Mouse (Mus musculus) kidney, postnatal 4 days (tissue): Measurements from ENCODE around the gene Ints13.
"Not testable (repeated sequence)": the region's sequence is repeated elsewhere in the genome, so short reads cannot be mapped to it uniquely, and the experiment has no call there.

Source experiments
- DNase-seq, 2 experiments: peaks; one replicate each; pipeline ENCODE4 v3.0.0; 2021; ENCODE audit warnings: mixed read lengths in 2 of 2

Gene Ints13

DNA sequence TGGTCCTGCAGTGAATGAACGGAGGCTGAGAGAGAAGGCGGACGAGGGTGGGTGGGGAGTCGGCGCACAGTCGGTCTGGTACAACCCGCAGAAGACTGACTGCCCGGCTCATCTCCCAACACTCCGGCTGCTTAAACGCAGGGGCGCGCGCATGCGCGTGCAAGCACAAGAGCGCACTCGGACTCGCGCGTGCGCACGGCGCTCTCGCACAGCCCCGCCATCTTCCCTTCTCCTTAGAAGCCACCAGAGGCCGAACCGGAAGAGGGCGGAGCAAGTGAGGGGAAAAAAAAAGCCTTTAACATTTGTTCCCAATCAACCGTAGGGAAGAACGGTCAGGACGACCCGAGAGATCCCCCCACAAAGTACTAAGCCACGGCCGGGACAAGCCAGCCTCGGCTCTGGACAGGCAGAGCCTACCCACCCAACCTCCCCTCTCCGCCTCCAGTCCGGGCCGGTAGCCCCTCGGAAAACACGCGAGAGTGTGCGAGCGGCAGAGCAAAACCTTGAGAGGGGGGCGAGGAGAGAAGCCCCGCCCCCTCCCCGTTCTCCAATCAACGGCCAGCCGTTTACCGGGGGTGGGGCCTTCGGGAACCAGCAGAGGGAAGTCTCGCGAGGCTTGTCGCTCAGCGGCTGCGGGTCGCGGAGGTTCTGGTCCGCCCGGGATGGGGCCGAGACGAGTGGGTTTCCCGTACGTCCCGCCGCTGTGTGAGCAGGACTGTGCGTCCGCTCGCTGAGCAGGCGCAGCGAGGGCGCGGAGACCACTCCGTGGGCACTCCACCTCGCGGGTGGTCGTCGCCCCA lies at the start of gene Ints13:
Gene Ints13 (minus strand): TSS at position 526 of the 800 bp plus-strand sequence.
- peak; percentile 98 to 99 for DNase-seq

GRCm38 (mm10) chr6:146616670-146617069 lies 39.0 kb upstream of the Ints13 start:
- DNase-seq = no peak

DNA sequence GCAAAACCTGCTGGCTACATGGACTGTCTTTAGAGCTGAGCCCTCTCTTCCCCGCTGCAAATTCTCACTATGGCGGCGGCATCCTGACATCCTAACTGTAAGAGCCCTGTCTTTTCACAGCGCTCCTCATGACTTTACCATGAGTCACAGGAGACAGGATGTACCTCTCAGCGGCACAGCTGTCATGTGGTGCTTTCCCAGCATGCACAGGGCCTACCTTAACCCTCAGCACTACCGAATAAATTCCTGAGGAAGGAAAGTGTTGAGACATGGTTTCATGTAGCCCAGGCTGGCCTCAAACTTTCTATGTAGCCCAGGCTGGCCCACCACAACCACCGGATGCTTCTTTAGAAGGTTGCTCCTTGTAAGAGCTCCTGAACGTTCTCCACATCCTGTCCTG lies 38.3 kb upstream of the Ints13 start:
- no peak for DNase-seq

GRCm38 (mm10) chr6:146614541-146614940 lies 36.9 kb upstream of the Ints13 start:
- no peak for DNase-seq

GRCm38 (mm10) chr6:146613907-146614306 lies 36.3 kb upstream of the Ints13 start:
- no peak for DNase-seq

- DNase-seq = no peak
Measured at GRCm38 (mm10) chr6:146612736-146613135, 35.1 kb upstream of the Ints13 start.

DNA sequence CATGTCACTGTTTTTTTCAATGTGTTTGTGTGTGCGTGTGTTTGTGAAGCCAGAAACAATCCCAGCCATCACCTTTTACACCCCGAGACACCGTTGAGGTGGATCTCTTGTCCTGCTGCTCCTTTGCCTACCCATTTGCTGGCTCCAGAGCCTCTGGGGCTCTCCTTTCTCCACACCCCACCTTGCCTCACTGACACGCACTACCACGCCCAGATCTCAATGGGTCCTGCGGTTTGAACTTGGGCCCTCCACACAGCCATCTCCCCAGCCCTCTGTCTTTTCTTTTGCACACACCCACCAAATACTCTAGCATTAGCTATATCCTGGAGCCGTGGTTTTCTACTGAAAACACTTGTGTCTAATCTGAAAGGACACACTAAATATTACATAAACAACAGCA lies 34.3 kb upstream of the Ints13 start:
- no peak for DNase-seq

DNA sequence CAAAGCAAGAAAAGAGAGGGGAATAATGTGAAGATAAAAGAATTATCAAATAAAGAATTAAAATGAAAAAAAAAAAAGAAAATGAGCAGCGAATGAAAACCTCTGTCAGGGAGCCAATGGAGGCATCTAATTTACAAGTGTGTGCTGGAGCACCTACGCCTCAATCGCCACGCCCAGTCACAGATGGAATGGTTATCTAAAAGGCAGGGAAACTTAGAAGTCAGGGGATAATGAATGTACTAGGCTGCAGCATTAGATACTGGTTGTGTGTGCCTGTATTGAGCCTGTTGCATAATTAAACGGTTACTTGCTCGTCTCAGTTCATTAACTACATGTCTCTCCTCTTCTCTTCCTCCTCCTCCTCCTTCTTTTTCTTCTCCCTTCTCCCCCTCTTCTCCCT lies 33.8 kb upstream of the Ints13 start:
- DNase-seq = no peak

DNA sequence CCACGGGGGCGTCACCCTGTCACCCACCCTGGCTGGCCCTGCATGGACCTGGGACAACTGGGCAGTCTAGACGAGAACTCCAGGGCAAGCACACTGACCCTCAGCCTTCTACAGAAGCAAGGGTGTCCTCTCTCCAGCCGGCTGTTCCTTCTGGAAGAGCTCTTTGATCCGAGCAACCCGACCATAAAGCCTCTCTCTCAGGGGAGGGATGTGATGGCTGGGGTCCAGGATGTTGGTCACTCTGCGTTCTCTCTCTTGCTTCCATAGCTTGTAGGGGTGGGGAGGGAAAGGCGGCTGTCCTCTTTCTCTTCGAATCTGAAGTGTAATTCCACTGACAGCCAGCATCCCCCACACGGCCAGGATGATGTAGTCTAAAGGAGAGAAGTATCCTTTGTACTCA lies 26.0 kb upstream of the Ints13 start:
- DNase-seq = peak; percentile 48 to 61

- no peak for DNase-seq
Measured at GRCm38 (mm10) chr6:146602601-146603000, 25.0 kb upstream of the Ints13 start.

DNA sequence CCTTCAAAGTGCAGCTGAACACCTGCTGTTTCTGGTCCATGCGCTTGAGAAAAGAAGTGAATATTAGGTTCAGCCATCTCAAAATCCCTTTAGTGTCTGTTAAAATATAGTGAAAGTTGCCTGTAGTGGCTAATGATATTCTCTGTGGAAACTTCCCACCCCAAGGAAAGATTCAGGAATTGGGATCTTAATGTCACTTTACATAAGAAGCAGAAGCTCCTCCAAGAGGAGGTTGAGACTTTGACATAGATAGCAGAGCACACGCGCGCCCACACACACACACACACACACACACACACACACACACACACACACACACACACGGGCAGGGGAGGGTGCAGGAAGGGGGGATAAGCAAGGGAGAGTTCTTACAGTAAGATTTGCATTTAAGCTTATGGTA lies 7.5 kb upstream of the Ints13 start:
- no peak for DNase-seq

DNA sequence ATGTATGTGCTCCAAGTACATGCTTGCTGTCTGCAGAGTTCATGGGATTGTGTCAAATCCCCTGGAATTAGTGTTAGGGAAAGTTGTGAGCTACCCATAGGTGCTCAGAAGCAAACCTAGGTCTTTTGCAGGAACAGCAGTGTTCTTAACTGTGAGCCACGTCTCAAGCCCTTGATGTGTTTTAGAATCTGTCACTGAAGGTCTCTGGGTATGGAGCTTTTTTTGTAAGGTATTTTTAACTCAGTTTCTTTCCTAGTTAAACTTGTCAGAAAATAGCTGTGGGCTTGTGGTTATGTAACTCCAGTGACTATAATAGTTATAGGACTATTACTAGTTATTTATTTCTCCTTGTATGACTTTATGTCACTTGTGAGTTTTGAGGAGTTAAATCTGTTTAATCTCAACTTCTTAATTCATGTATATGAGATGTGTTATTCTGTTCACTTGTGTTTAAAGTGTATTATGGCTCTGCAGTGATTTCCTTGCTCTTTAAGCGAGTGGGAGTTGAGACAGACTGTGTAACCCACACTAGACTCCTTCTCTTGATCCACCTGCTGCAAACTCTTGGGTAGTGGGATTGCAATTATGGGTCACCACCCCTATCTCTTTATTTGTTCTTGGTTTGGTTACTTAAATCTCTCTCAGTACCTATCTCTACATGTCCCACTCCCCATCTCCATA lies 5.9 kb upstream of the Ints13 start:
- no peak for DNase-seq

- DNase-seq = no peak
Measured at GRCm38 (mm10) chr6:146580381-146580926, 2.8 kb upstream of the Ints13 start.

DNA sequence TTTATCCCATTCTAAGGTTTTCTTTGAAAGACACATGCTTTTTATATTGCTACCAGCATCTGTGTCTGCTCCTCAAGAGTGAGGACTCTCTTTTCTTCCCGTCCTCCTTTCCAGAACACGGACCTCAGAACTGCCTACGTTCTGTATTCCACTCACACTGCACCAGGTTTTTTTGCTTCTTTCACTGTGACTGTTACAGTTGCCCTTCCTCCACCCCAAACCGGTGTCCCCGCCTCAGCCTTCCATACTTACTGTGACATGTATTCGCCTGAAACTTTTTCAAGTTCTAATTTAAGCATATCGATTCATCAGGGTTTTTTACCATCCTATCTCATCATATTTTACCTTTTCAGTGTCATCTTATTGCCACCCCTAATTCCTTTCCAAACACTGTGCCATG lies 951 bp upstream of the Ints13 start:
- DNase-seq = peak; percentile 13 to 30

GRCm38 (mm10) chr6:146578111-146578531 lies 486 bp upstream of the Ints13 start:
- DNase-seq = peak; percentile 76 to 86

GRCm38 (mm10) chr6:146576903-146577302 lies 732 bp downstream of the Ints13 start, which contains the start of gene Fgfr1op2:
Gene Fgfr1op2, plus strand, starts transcription at chr6:146577203.
- DNase-seq = no peak

DNA sequence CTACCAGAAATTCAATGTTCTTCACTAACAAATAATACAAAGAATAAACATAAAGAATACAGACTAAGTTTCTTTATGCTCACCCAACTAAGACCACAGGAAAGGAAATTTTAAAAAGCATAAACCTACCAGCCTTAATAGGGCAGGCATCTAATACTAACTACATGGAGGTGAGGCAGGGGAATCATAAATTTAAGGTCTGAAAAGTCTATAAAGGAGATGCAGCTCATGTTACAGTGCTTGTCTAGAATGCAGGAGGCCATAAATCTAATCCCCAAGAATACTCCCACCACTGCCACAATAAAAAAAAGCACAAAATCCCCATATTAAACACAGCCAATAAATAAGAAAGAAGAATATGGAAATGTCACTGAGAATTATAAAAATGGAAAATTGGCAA lies 5.6 kb downstream of the Ints13 start:
- no peak for DNase-seq

DNA sequence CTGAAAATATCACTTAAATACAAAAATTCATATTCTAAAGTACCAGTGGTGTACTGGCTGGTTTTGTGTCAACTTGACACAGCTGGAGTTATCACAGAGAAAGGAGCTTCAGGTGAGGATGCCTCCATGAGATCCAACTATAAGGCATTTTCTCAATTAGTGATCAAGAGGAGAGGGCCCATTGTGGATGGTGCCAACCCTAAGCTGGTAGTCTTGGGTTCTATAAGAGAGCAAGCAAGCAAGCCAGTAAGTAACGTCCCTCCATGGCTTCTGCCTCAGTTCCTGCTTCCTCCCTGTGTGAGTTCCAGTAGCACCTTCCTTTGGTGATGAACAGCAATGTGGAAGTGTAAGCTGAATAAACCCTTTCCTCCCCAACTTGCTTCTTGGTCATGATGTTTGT lies 15.2 kb downstream of the Ints13 start:
- not testable (repeated sequence) for DNase-seq

- DNase-seq = no peak
Measured at GRCm38 (mm10) chr6:146551326-146551725, 26.3 kb downstream of the Ints13 start.

GRCm38 (mm10) chr6:146550421-146550820 lies 27.2 kb downstream of the Ints13 start:
- DNase-seq = no peak

GRCm38 (mm10) chr6:146545289-146545865 lies 32.3 kb downstream of the Ints13 start:
- DNase-seq = no peak

- no peak for DNase-seq
Measured at GRCm38 (mm10) chr6:146544622-146545021, 33.0 kb downstream of the Ints13 start.

DNA sequence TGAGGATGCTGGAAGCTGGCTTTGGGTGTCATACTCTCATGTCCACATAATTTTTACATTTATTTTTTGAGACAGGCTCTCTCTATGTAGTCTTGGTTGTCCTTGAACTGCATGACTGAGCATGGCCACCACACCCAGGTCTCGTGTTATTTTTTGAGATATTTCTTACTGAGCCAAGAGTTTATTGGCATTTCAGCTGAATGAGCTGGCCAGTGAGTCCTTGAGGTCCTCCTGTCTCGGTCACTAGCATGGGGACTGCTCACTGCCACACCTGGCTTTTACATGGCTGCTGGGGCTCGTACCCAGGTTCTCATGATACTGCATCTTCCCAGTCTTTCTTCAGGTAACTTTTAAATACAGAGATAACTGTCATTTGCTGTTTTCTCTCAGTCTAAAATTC lies 37.2 kb downstream of the Ints13 start:
- no peak for DNase-seq

GRCm38 (mm10) chr6:146538661-146539060 lies 39.0 kb downstream of the Ints13 start:
- DNase-seq = no peak
